Mouse (Mus musculus) heart, postnatal 36 days (tissue): ENCODE results near the gene Cd36. TPM values are rescaled to one million over a fixed set of nuclear protein-coding genes. Genes with fewer than 3 reads are reported as not detected.

Source experiments
- DNase-seq, 2 experiments: peaks; one replicate each; pipeline ENCODE4 v3.0.0; 2021 to 2022
- intact Hi-C: fragments of 180-260 bp; cut with DNase I; formaldehyde crosslinking; loops from one replicate; pipeline ENCODE4 v1.15.1; 2025
- total RNA-seq, 2 experiments: library from RNA; stranded (reverse); gene quantifications; 2 replicates each; pipeline ENCODE4 v1.2.3; 2021

Cd36 gene
- total RNA-seq, 2 experiments from 2014 or later: 1,925 to 2,084 TPM

- no peak for DNase-seq
- intact Hi-C loops: no loop called here
Observed at GRCm38 (mm10) chr5:17821395-17821794, 67.2 kb downstream of the Cd36 start.

- intact Hi-C loops: no loop called here
- no peak for DNase-seq
Observed at GRCm38 (mm10) chr5:17820239-17820999, 68.2 kb downstream of the Cd36 start.

GRCm38 (mm10) chr5:17816170-17816569 is 72.4 kb downstream of the Cd36 start:
- no peak for DNase-seq
- intact Hi-C loops: loop anchor here (1.0 to 10.0 kb wide), 2 partner anchors 189 to 227 kb away; no protein-coding TSS in a partner anchor

DNA sequence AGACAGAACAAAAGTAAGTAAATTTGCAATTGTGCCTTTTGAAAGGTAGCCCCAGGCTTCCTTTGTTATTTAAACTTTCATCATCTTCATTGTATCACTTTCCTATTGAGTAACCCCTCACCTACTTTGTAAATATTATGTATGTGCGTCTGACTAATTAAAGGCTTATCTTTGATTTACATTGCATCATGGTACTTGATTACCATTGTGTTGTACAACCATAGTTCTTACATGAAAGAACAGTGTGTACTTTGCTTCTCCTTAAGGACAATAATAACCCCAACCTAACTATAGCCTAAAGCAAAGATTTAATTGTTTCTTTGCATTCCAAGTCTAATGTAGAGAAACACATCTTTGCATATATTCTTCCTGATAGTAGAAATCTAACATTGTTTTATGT is 78.3 kb downstream of the Cd36 start:
- DNase-seq: no peak
- intact Hi-C loops: loop anchor here (10.0 kb wide), 1 partner anchor 194 kb away; no protein-coding TSS in a partner anchor

- intact Hi-C loops: no loop called here
Observed at GRCm38 (mm10) chr5:17806774-17807377, 81.7 kb downstream of the Cd36 start.

DNA sequence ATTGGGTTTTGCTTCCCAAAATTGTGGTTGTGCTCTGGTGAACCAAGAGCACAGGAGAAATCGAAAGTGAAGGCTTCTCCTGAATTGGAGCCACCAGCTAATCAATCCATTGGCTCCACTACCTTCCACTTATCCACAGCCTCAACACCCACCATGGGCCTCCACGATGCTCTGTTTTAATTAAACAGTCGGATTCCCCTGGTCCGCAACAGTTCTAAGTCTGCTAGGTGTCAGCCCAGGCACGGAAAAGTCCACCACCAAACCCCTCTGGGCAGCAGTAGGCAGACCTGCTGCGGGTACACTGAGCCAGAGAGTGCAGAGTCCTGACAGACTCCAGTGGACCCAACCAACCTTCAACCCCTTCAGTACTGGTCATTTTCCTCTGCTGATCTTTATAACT is 112.0 kb downstream of the Cd36 start:
- intact Hi-C loops: no loop called here
- DNase-seq: no peak

More at GRCm38 (mm10) chr5:17806774-17807377, 81.7 kb downstream of the Cd36 start:
- DNase-seq: no peak

DNA sequence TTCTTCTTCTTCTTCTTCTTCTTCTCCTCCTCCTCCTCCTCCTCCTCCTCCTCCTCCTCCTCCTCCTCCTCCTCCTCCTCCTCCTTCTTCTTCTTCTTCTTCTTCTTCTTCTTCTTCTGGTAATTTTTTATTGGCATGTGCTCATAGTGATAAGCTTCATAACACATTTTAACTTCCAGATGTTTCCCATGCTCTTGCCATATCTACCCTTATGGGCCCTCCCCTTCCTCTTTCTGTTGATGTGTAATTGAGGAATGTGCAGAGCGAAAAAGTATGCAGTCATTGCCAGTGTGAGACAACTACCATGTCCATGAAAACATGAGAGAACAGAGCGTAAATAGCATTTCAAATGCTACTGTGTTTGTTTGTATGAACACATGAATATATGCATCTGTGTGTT is 118.3 kb downstream of the Cd36 start:
- intact Hi-C loops: loop anchor here (5.0 kb wide), 1 partner anchor 272 kb away; no protein-coding TSS in a partner anchor
- no peak for DNase-seq

DNA sequence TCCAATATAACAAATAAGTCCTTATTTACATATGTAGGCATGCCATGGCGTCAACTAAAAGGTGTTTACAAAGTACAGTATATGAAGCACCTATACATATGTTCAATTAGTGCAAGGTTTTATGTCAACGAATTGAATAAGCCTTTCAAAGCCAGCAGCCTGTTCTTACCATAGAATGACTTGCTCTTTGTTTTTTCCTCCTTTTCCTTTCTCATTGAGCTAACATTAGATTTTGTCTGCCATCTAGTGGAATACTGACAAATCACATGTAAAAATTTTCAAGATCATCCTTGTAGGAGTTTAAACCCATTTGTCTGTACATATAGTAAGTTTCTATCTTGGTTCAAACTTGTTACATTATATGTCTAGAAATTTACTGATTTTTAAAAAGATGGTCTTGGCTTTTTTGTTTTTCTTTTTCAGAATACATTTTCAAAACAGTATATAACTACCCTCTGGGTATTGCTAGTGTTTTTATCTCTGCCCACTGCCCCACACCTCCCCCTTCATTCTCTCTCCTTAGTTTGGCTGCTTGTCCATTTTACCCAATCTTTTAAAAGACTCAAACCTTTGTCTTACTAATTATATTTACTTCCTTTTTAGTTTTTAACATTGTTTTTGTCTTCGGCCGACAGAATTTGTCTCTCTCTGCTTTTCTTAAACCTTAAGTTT is 122.5 kb downstream of the Cd36 start:
- DNase-seq: no peak
- intact Hi-C loops: loop anchor here (5.0 to 10.0 kb wide), 2 partner anchors 651 to 829 kb away; no protein-coding TSS in a partner anchor

- DNase-seq: no peak
- intact Hi-C loops: no loop called here
Observed at GRCm38 (mm10) chr5:17753471-17754005, 135.1 kb downstream of the Cd36 start.

DNA sequence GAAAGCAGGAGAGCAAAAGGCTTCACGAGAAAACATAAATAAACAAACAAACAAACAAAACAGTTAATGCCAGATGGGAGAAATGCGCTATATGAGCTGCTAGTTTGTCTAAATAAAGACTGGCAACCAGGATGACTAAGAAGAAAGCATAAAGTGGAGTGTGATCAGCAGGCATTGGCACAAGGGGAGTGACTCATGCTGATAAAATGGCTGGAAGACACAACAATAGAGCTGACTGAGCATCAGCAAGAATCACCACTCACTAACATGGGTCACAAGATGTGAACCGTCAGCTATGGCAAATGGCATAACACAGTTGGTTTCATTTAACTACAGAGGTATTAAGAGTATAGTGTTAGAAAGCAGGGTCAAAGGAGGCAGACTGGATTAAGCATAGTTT is 140.3 kb downstream of the Cd36 start:
- intact Hi-C loops: no loop called here
- DNase-seq: no peak

DNA sequence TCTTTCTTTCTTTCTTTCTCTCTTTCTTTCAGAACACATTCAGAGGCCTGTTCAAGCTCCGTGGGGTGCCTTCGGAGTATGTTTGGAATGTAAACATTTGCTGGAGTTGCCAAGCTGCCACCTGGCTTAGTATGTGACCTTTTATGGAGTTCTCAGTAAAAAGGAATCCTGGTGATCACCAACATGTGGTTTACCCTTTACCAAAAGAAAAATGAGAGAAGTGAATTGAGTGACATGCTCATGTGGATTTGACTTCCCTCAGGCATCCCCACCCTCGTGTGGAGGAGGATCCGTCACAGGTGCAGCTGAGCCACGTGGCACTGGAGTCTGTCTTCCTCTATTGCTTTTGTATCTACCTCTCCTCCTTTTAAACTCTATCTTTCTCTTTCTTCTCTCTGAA is 141.5 kb downstream of the Cd36 start:
- intact Hi-C loops: no loop called here
- DNase-seq: no peak

- no peak for DNase-seq
- intact Hi-C loops: no loop called here
Observed at GRCm38 (mm10) chr5:17746520-17746919, 142.1 kb downstream of the Cd36 start.

- intact Hi-C loops: loop anchor here (5.0 kb wide), 1 partner anchor 168 kb away; the partner anchor contains the start of gene Sema3c
- DNase-seq: no peak
Observed at GRCm38 (mm10) chr5:17739805-17740204, 148.8 kb downstream of the Cd36 start.

Other genes starting within 250 kb of the Cd36 start
- gene Gnat3, start 73.7 kb upstream of the Cd36 start, total RNA-seq: under 1 TPM; 0.58 to 0.95 TPM